In genomic region chr11:70512709-70513342, GRCm38 (mm10) we compare ENCODE assay signal across 35 mouse cellular contexts. TPM values are rescaled to one million over a fixed set of nuclear protein-coding genes. Genes with fewer than 3 reads are reported as not detected.
DNase-seq lines count a peak whose midpoint lies in the region; ATAC-seq and TF ChIP-seq lines count a peak whose summit lies in the region.
"Had no signal": no experiment of that assay in that cellular context is flagged by ENCODE, and none has a peak within 500 bp of the region (broad histone marks: within the 10 kb centered on the region; RNA-seq: fewer than 3 reads in every experiment).

No protein-coding gene starts in this region.

- H3K9me3 ChIP-seq in MEL (replicated peaks; ENCODE audit: insufficient read depth, low read length), result no peaks in the 10 kb centered on the region
- H3K9me3 ChIP-seq in hindbrain, embryonic 12.5 days (replicated peaks), result no peaks in the 10 kb centered on the region
- H3K9me3 ChIP-seq: embryonic facial prominence, embryonic 12.5 days; embryonic facial prominence, embryonic 15.5 days; hindbrain, embryonic 13.5 days had no signal

- peaks cover 10 to 23% of the 10 kb centered on the region in 2 experiments for H3K4me1 ChIP-seq in MEL (ENCODE audit: control insufficient read depth in 1 of 2, insufficient read depth in 2 of 2, low read length in 2 of 2)
- peaks cover 8% of the 10 kb centered on the region for H3K4me1 ChIP-seq in hindbrain, embryonic 12.5 days

- DNase-seq in A20 (ENCODE audit: low read depth, low spot score) (peak; percentile 68), MEL (ENCODE audit: low read depth, low spot score) (peak; percentile 43)
- peak; percentile 64 for DNase-seq in CD4-positive, CD25-positive, alpha-beta regulatory T cell, adult 2 months (ENCODE audit: low read depth, low spot score)
- no peak for DNase-seq in spleen, adult 12 weeks (ENCODE audit: low spot score)
- no peak for DNase-seq in cerebellum, adult 11-12 months
- DNase-seq: cerebellum, adult 2 months; cerebellum, adult 9-11 months; cerebellum, postnatal 25 days; forebrain, postnatal 0 days; kidney, adult 8-10 months had no signal

- 84% methylated on average over 7 of the region's 7 CpGs for WGBS in hindbrain, embryonic 12.5 days

- no peaks in the 10 kb centered on the region; a peak in 1 of 4 replicates for H3K27me3 ChIP-seq in MEL (ENCODE audit: control insufficient read depth in 1 of 2, insufficient read depth in 2 of 2, low read length in 2 of 2)
- 0 out of 2 replicates have a peak, but pooled peaks cover 11% of the 10 kb centered on the region for H3K27me3 ChIP-seq in hindbrain, embryonic 12.5 days

- peaks cover 0 to 21% of the 10 kb centered on the region in 2 experiments; a peak in 2 of 4 replicates for H3K36me3 ChIP-seq in MEL (ENCODE audit: control insufficient read depth in 1 of 2, insufficient read depth in 2 of 2, low read length in 2 of 2)
- H3K36me3 ChIP-seq in hindbrain, embryonic 12.5 days, result no peaks in the 10 kb centered on the region
- H3K36me3 ChIP-seq: embryonic facial prominence, embryonic 12.5 days; embryonic facial prominence, embryonic 15.5 days; hindbrain, embryonic 13.5 days had no signal

- 0 out of 2 replicates have a peak overlapping the region, but pooled peaks have one; percentile 13 for H3K27ac ChIP-seq in MEL (ENCODE audit: control insufficient read depth, low read depth, low read length)
- no peak overlapping the region for H3K27ac ChIP-seq in hindbrain, embryonic 12.5 days
- H3K27ac ChIP-seq: embryonic facial prominence, embryonic 12.5 days; embryonic facial prominence, embryonic 15.5 days; hindbrain, embryonic 13.5 days had no signal

- H3K9ac ChIP-seq in MEL (ENCODE audit: control insufficient read depth, low read depth, low read length, poor library complexity, severe bottlenecking), result no peak overlapping the region; the same call in 1 of the 2 replicates
- H3K9ac ChIP-seq in hindbrain, embryonic 12.5 days, result no peak overlapping the region
- H3K9ac ChIP-seq: embryonic facial prominence, embryonic 12.5 days; embryonic facial prominence, embryonic 15.5 days; forebrain, postnatal 0 days had no signal

- H3K79me2 ChIP-seq in MEL (ENCODE audit: control insufficient read depth, insufficient read depth, low read length, poor library complexity), result no peaks in the 10 kb centered on the region

- TF ChIP-seq EP300 in MEL (IDR thresholded peaks at IDR 0.05; ENCODE audit: low read depth in 1 of 2, low read length in 2 of 2), result peak; percentile 88

- no peak overlapping the region for H3K4me2 ChIP-seq in hindbrain, embryonic 12.5 days (replicated peaks)
- H3K4me2 ChIP-seq: embryonic facial prominence, embryonic 12.5 days; embryonic facial prominence, embryonic 15.5 days; heart, embryonic 11.5 days; hindbrain, embryonic 13.5 days had no signal

- TF ChIP-seq CTCF in MEL (IDR thresholded peaks at IDR 0.05 in 2 of 3, conservative IDR thresholded peaks at IDR 0.05 in 1 of 3; ENCODE audit: control insufficient read depth in 1 of 3, insufficient read depth in 1 of 3, low read depth in 2 of 3, low read length in 3 of 3, poor library complexity in 1 of 3, severe bottlenecking in 1 of 3), result no peak

- peak overlapping the region in 1 of 2 experiments; percentile 3; a peak in 2 of 4 replicates for H3K4me3 ChIP-seq in MEL (ENCODE audit: control insufficient read depth in 1 of 2, insufficient read depth in 1 of 2, low read depth in 2 of 2, low read length in 2 of 2)
- H3K4me3 ChIP-seq in hindbrain, embryonic 12.5 days, result no peak overlapping the region
- H3K4me3 ChIP-seq: embryonic facial prominence, embryonic 12.5 days; embryonic facial prominence, embryonic 15.5 days; hindbrain, embryonic 13.5 days had no signal

- no peak for TF ChIP-seq POLR2A in MEL (IDR thresholded peaks at IDR 0.05; ENCODE audit: control insufficient read depth in 1 of 2, insufficient read depth in 1 of 2, low read depth in 1 of 2, low read length in 2 of 2, poor library complexity in 1 of 2)

- peak; percentile 37 for ATAC-seq in inflammation-experienced regulatory T-cells, adult 6 months
- ATAC-seq in hindbrain, embryonic 12.5 days (ENCODE audit: low FRiP score), result no peak
- ATAC-seq: forebrain, embryonic 14.5 days; forebrain, postnatal 0 days; hindbrain, embryonic 16.5 days; intestine, postnatal 0 days; Patski had no signal

- no peak for TF ChIP-seq RAD21 in MEL (IDR thresholded peaks at IDR 0.05; ENCODE audit: low read depth, low read length)

TF ChIP-seq in MEL, 35 proteins besides CTCF, POLR2A, EP300 and RAD21:
- no peak for TF ChIP-seq GABPA (IDR thresholded peaks at IDR 0.05; ENCODE audit: low read depth, low read length)
- peak; percentile 85 for TF ChIP-seq TCF12 (IDR thresholded peaks at IDR 0.05; ENCODE audit: low read depth, low read length)
- peak; percentile 77 for TF ChIP-seq ETS1 (IDR thresholded peaks at IDR 0.05; ENCODE audit: low read depth, low read length)
- peak; percentile 91 for TF ChIP-seq GATA1 (IDR thresholded peaks at IDR 0.05; ENCODE audit: low read depth, low read length)
- peak; percentile 84 for TF ChIP-seq RCOR1 (IDR thresholded peaks at IDR 0.05; ENCODE audit: low read depth, low read length)
- peak; percentile 70 for TF ChIP-seq SIN3A (IDR thresholded peaks at IDR 0.05; ENCODE audit: low read length)
- peak; percentile 63 for TF ChIP-seq MXI1 (IDR thresholded peaks at IDR 0.05; ENCODE audit: low read depth, low read length)
- no peak; the same call in 1 of the 2 replicates for TF ChIP-seq MAX (IDR thresholded peaks at IDR 0.05; ENCODE audit: low read length)
- peak; percentile 4; the same call in 1 of the 2 replicates for TF ChIP-seq ZC3H11A (IDR thresholded peaks at IDR 0.05; ENCODE audit: low read depth, low read length)
TF ChIP-seq in MEL: peak in this region for 7.

RNA-seq across cellular contexts. Expression of gene Vmo1, which starts 1.6 kb away (rescaled TPM):
- not detected in 2 replicates for total RNA-seq in MEL (2012; rRNA removed)
- polyA plus RNA-seq in MEL (2012; ENCODE audit: insufficient read depth in 1 of 2, insufficient read length in 2 of 2, low read depth in 1 of 2, low replicate concordance in 2 of 2, missing spikeins in 1 of 2), result not detected
- polyA plus RNA-seq in inflammation-experienced regulatory T-cells, adult 6 months (2017; shearing (Covaris generic)), result not detected
- polyA plus RNA-seq in hindbrain, embryonic 12.5 days (2016; fragmentation: Nextera tagmentation; extraction: Ambion mirVana), result 0.34 TPM in 1 of 2 replicates, not detected in the other
- total RNA-seq: common myeloid progenitor, adult 5-6 weeks; ES-E14; forebrain, postnatal 0 days; gastrocnemius, postnatal 10 days; gastrocnemius, postnatal 36 days; heart, adult 8-10 months; heart, postnatal 25 days; hematopoietic stem cell, adult 5-6 weeks had no signal
- polyA plus RNA-seq: C2C12; cerebellum, adult 2 months; forebrain, embryonic 11.5 days; heart, embryonic 11.5 days; hindbrain, embryonic 13.5 days; hindbrain, embryonic 16.5 days; Patski had no signal

RNA-seq across cellular contexts. Expression of gene Gltpd2, which starts 6.2 kb away (rescaled TPM):
- total RNA-seq in MEL (2012; rRNA removed), result not detected in 2 replicates
- under 1 TPM in 1 of 2 experiments, not detected in 1; 0.06 TPM for polyA plus RNA-seq in MEL (2012; ENCODE audit: insufficient read depth in 1 of 2, insufficient read length in 2 of 2, low read depth in 1 of 2, low replicate concordance in 2 of 2, missing spikeins in 1 of 2)
- not detected for polyA plus RNA-seq in inflammation-experienced regulatory T-cells, adult 6 months (2017; shearing (Covaris generic))
- polyA plus RNA-seq in hindbrain, embryonic 12.5 days (2016; fragmentation: Nextera tagmentation; extraction: Ambion mirVana), result 0.36 TPM in 1 of 2 replicates, not detected in the other
- total RNA-seq: adrenal gland, postnatal 36 days; common myeloid progenitor, adult 5-6 weeks; forebrain, postnatal 0 days; gastrocnemius, postnatal 10 days; gastrocnemius, postnatal 36 days; heart, adult 8-10 months; heart, postnatal 25 days; hematopoietic stem cell, adult 5-6 weeks had no signal
- polyA plus RNA-seq: C2C12; cerebellum, adult 2 months; frontal cortex, adult 2 months; heart, postnatal 0 days; Patski had no signal

RNA-seq across cellular contexts. Expression of gene Tm4sf5, which starts 7.8 kb away (rescaled TPM):
- total RNA-seq in MEL (2012; rRNA removed), result 0.27 TPM in 1 of 2 replicates, not detected in the other
- under 1 TPM in 1 of 2 experiments, not detected in 1; 0.21 TPM for polyA plus RNA-seq in MEL (2012; ENCODE audit: insufficient read depth in 1 of 2, insufficient read length in 2 of 2, low read depth in 1 of 2, low replicate concordance in 2 of 2, missing spikeins in 1 of 2)
- polyA plus RNA-seq in inflammation-experienced regulatory T-cells, adult 6 months (2017; shearing (Covaris generic)), result 1 to 10 TPM; 1.6 to 3.2 (median 2.3) TPM
- 0.36 TPM in 1 of 2 replicates, not detected in the other for polyA plus RNA-seq in hindbrain, embryonic 12.5 days (2016; fragmentation: Nextera tagmentation; extraction: Ambion mirVana)
- total RNA-seq: common myeloid progenitor, adult 5-6 weeks; gastrocnemius, postnatal 10 days; gastrocnemius, postnatal 36 days; hematopoietic stem cell, adult 5-6 weeks had no signal
- polyA plus RNA-seq: C2C12; embryonic facial prominence, embryonic 15.5 days; forebrain, embryonic 11.5 days had no signal

RNA-seq across cellular contexts. Expression of gene Psmb6, which starts 12.3 kb away (rescaled TPM):
- 602 and 671 TPM in 2 replicates for total RNA-seq in MEL (2012; rRNA removed)
- 100 to 1,000 TPM in 1 of 2 experiments, not detected in 1; 462 TPM for polyA plus RNA-seq in MEL (2012; ENCODE audit: insufficient read depth in 1 of 2, insufficient read length in 2 of 2, low read depth in 1 of 2, low replicate concordance in 2 of 2, missing spikeins in 1 of 2)
- 100 to 1,000 TPM; 376 to 387 (median 385) TPM for polyA plus RNA-seq in inflammation-experienced regulatory T-cells, adult 6 months (2017; shearing (Covaris generic))
- polyA plus RNA-seq in hindbrain, embryonic 12.5 days (2016; fragmentation: Nextera tagmentation; extraction: Ambion mirVana), result 679 and 744 TPM in 2 replicates

RNA-seq across cellular contexts. Expression of gene Gm40193, which starts 19.9 kb away (rescaled TPM):
- not detected in 2 replicates for total RNA-seq in MEL (2012; rRNA removed)
- not detected for polyA plus RNA-seq in MEL (2012; ENCODE audit: insufficient read depth in 1 of 2, insufficient read length in 2 of 2, low read depth in 1 of 2, low replicate concordance in 2 of 2, missing spikeins in 1 of 2)
- not detected for polyA plus RNA-seq in inflammation-experienced regulatory T-cells, adult 6 months (2017; shearing (Covaris generic))
- not detected in 2 replicates for polyA plus RNA-seq in hindbrain, embryonic 12.5 days (2016; fragmentation: Nextera tagmentation; extraction: Ambion mirVana)
- total RNA-seq: adrenal gland, postnatal 10 days; adrenal gland, postnatal 36 days; common myeloid progenitor, adult 5-6 weeks; ES-E14; forebrain, postnatal 0 days; gastrocnemius, postnatal 10 days; gastrocnemius, postnatal 36 days; heart, adult 8-10 months; heart, postnatal 25 days; hematopoietic stem cell, adult 5-6 weeks had no signal
- polyA plus RNA-seq: C2C12; cerebellum, adult 2 months; embryonic facial prominence, embryonic 12.5 days; forebrain, embryonic 11.5 days; forebrain, embryonic 14.5 days; forebrain, postnatal 0 days; frontal cortex, adult 2 months; heart, embryonic 11.5 days; heart, embryonic 14.5 days; heart, postnatal 0 days; hindbrain, embryonic 13.5 days; hindbrain, embryonic 16.5 days; intestine, embryonic 14.5 days; intestine, postnatal 0 days; Patski had no signal

Comparison
In these comparisons a context has a peak if more than half of its experiments do, and no peak if none do; other contexts are left out.
1. DNase-seq: peak in A20 (single experiment), CD4-positive, CD25-positive, alpha-beta regulatory T cell, adult 2 months (single experiment) and MEL (single experiment); none in spleen, adult 12 weeks (single experiment) and cerebellum, adult 11-12 months (single experiment).